Mouse (Mus musculus): ENCODE data around the gene Map3k7.

Map3k7 gene

GRCm38 (mm10) chr4:32062381-32063059 is 98.6 kb downstream of the Map3k7 start:
- DNase-seq (ENCODE audit: low read depth): no peak

DNA sequence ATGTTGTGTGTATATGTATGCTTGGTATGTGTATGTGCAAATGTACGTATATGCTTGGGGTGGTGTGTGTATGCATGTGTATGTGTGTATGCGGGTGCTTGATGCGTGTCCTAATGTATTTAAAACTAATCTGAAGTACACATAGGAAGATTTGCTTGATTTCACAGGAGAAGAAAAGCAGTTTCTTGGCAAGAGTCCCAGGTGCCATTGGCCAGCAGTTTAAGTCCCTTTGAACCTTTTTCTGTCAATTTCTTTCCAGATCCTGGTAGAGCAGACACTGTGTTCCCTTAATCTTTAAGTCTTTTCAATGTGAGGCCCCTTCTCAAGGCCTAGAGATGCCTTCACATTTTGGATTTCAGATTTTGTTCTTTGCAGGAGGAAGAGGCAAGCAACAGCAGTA is 99.4 kb downstream of the Map3k7 start:
- DNase-seq (ENCODE audit: low read depth): no peak
